Mouse (Mus musculus): Measurements from ENCODE around the gene Hdhd3. TPM values are rescaled to one million over a fixed set of nuclear protein-coding genes. Genes with fewer than 3 reads are reported as not detected.
A peak's percentile ranks its signal among the peaks of the same experiment; 100 is the strongest.

Hdhd3 gene
- polyA plus RNA-seq, 1 experiment from 2014 or later: 13.8 TPM

GRCm38 (mm10) chr4:62475131-62475530 lies 28.1 kb downstream of the Hdhd3 start:
- no peak for DNase-seq (ENCODE audit: low spot score)
- no peak overlapping the region for H3K4me2 ChIP-seq (ENCODE audit: low read length)
- H3K4me3 ChIP-seq (ENCODE audit: low read depth, low read length): no peak overlapping the region
- H3K27ac ChIP-seq (ENCODE audit: low read depth, low read length): no peak overlapping the region
- no peak for ATAC-seq
- peaks cover 13% of the 10 kb centered on the region; the same call in 1 of the 2 replicates for H3K27me3 ChIP-seq (replicated peaks; ENCODE audit: control insufficient read depth, insufficient read depth, low read length)
- H3K36me3 ChIP-seq (ENCODE audit: control insufficient read depth, insufficient read depth, low read length): no peaks in the 10 kb centered on the region
- 0 out of 2 replicates have a peak, but pooled peaks cover 2% of the 10 kb centered on the region for H3K4me1 ChIP-seq (ENCODE audit: control insufficient read depth, insufficient read depth, low read length)
- H3K9me3 ChIP-seq (replicated peaks; ENCODE audit: control insufficient read depth, low read length): no peaks in the 10 kb centered on the region
- H3K9ac ChIP-seq (ENCODE audit: low read length): no peak overlapping the region
- WGBS: 67% methylated on average over 2 of the region's 2 CpGs

- Histone ChIP-seq H3K36me3 (ENCODE audit: control insufficient read depth, insufficient read depth, low read length) (no peaks in the 10 kb centered on the region), H3K4me3 (ENCODE audit: low read depth, low read length) (no peak overlapping the region), H3K4me1 (ENCODE audit: control insufficient read depth, insufficient read depth, low read length) (0 out of 2 replicates have a peak, but pooled peaks cover 2% of the 10 kb centered on the region), H3K9me3 (replicated peaks; ENCODE audit: control insufficient read depth, low read length) (no peaks in the 10 kb centered on the region), H3K27ac (ENCODE audit: low read depth, low read length) (no peak overlapping the region), H3K9ac (ENCODE audit: low read length) (no peak overlapping the region), H3K4me2 (ENCODE audit: low read length) (no peak overlapping the region), H3K27me3 (replicated peaks; ENCODE audit: control insufficient read depth, insufficient read depth, low read length) (no peaks in the 10 kb centered on the region)
- DNase-seq (ENCODE audit: low spot score): no peak
- 98% methylated on average over 2 of the region's 2 CpGs for WGBS
- no peak for ATAC-seq
These were observed 31.2 kb downstream of the Hdhd3 start for GRCm38 (mm10) chr4:62472071-62472470.

DNA sequence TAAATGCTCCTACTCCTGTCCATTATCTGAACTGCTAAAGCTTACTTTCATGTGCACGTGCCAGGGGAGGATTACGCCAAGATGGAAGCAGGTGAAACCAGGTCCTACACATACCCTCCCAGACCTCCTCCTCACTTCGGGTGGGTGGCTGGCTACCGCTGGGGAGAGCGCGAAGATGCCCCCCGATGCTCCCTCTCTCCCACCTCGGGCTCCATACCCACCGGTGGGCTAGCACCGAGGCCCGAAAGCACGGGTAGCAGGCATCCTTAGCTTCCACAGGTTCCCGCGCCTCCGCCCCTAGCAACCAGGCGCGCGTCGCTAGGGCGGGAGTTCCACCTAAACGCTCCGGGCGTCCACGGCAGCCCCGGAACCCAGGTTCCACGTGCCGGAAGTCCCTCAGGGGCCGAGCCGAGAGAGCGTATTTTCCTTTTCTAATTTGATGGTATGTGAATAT lies 32.6 kb downstream of the Hdhd3 start, which contains the start of gene Wdr31:
TSS of gene Wdr31 (minus strand) at position 299 of the 454 bp plus-strand sequence.
- DNase-seq (ENCODE audit: low spot score): peak; percentile 84
- WGBS: under 1% methylated on average over 30 of the region's 30 CpGs
- no peak within 1 kb of the TSS for H3K27ac ChIP-seq (ENCODE audit: low read depth, low read length)

GRCm38 (mm10) chr4:62468158-62468557 lies 35.1 kb downstream of the Hdhd3 start:
- 98% methylated on average over 1 of the region's 1 CpGs for WGBS
- DNase-seq (ENCODE audit: low spot score): no peak
- Histone ChIP-seq H3K4me1 (ENCODE audit: control insufficient read depth, insufficient read depth, low read length) (0 out of 2 replicates have a peak, but pooled peaks cover 2% of the 10 kb centered on the region), H3K4me2 (ENCODE audit: low read length) (no peak overlapping the region), H3K9ac (ENCODE audit: low read length) (no peak overlapping the region), H3K27me3 (replicated peaks; ENCODE audit: control insufficient read depth, insufficient read depth, low read length) (no peaks in the 10 kb centered on the region), H3K4me3 (ENCODE audit: low read depth, low read length) (no peak overlapping the region), H3K9me3 (replicated peaks; ENCODE audit: control insufficient read depth, low read length) (no peaks in the 10 kb centered on the region), H3K36me3 (ENCODE audit: control insufficient read depth, insufficient read depth, low read length) (no peaks in the 10 kb centered on the region), H3K27ac (ENCODE audit: low read depth, low read length) (no peak overlapping the region)
- ATAC-seq: no peak

More for the DNA sequence above, 32.6 kb downstream of the Hdhd3 start, which contains the start of gene Wdr31:
- no peaks in the 10 kb centered on the region for H3K27me3 ChIP-seq (replicated peaks; ENCODE audit: control insufficient read depth, insufficient read depth, low read length)
- ATAC-seq: peak; percentile 97
- H3K36me3 ChIP-seq (ENCODE audit: control insufficient read depth, insufficient read depth, low read length): no peaks in the 10 kb centered on the region
- 0 out of 2 replicates have a peak, but pooled peaks cover 2% of the 10 kb centered on the region for H3K4me1 ChIP-seq (ENCODE audit: control insufficient read depth, insufficient read depth, low read length)
- H3K9ac ChIP-seq (ENCODE audit: low read length): peak within 1 kb of the TSS; percentile 68
- peak within 1 kb of the TSS; percentile 55 for H3K4me3 ChIP-seq (ENCODE audit: low read depth, low read length)
- H3K9me3 ChIP-seq (replicated peaks; ENCODE audit: control insufficient read depth, low read length): no peaks in the 10 kb centered on the region
- H3K4me2 ChIP-seq (ENCODE audit: low read length): peak within 1 kb of the TSS; percentile 64

- Histone ChIP-seq H3K4me2 (ENCODE audit: low read length) (no peak overlapping the region), H3K9me3 (replicated peaks; ENCODE audit: control insufficient read depth, low read length) (no peaks in the 10 kb centered on the region), H3K27me3 (replicated peaks; ENCODE audit: control insufficient read depth, insufficient read depth, low read length) (no peaks in the 10 kb centered on the region), H3K4me3 (ENCODE audit: low read depth, low read length) (no peak overlapping the region), H3K36me3 (ENCODE audit: control insufficient read depth, insufficient read depth, low read length) (0 out of 2 replicates have a peak, but pooled peaks cover 5% of the 10 kb centered on the region), H3K9ac (ENCODE audit: low read length) (no peak overlapping the region), H3K27ac (ENCODE audit: low read depth, low read length) (no peak overlapping the region), H3K4me1 (ENCODE audit: control insufficient read depth, insufficient read depth, low read length) (no peaks in the 10 kb centered on the region)
- DNase-seq (ENCODE audit: low spot score): no peak
- WGBS: 94% methylated on average over 2 of the region's 2 CpGs
- ATAC-seq: no peak
These were observed 40.1 kb downstream of the Hdhd3 start for GRCm38 (mm10) chr4:62463124-62463523.

- H3K9ac ChIP-seq (ENCODE audit: low read length): no peak overlapping the region
- DNase-seq (ENCODE audit: low spot score): no peak
- peaks cover 11% of the 10 kb centered on the region; the same call in 1 of the 2 replicates for H3K36me3 ChIP-seq (ENCODE audit: control insufficient read depth, insufficient read depth, low read length)
- 93% methylated on average over 8 of the region's 8 CpGs for WGBS
- no peaks in the 10 kb centered on the region for H3K4me1 ChIP-seq (ENCODE audit: control insufficient read depth, insufficient read depth, low read length)
- no peaks in the 10 kb centered on the region for H3K9me3 ChIP-seq (replicated peaks; ENCODE audit: control insufficient read depth, low read length)
- no peak overlapping the region for H3K27ac ChIP-seq (ENCODE audit: low read depth, low read length)
- no peak overlapping the region for H3K4me3 ChIP-seq (ENCODE audit: low read depth, low read length)
- no peak for ATAC-seq
- no peaks in the 10 kb centered on the region for H3K27me3 ChIP-seq (replicated peaks; ENCODE audit: control insufficient read depth, insufficient read depth, low read length)
- H3K4me2 ChIP-seq (ENCODE audit: low read length): no peak overlapping the region
These were observed 42.9 kb downstream of the Hdhd3 start for GRCm38 (mm10) chr4:62460348-62460747.

DNA sequence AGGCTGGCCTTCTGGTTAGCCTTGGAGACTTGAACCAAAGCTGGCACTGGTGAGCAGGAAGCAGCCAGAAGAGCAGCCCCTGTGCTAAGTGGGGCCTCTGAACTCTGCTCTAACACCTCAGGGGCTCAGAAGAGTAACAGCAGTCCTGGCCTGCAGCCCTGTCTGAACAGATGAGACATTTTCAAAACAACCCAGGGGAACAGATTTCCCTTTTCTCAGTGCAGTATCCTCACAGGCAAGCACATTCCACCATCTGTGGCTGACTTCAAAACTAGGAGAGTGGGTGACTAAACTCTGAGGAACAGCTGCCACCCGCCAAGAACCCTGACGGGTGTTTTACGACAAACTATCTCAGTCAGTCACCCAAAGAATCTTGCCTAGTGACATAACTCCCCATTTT lies 44.2 kb downstream of the Hdhd3 start:
- no peak overlapping the region for H3K4me3 ChIP-seq (ENCODE audit: low read depth, low read length)
- H3K4me2 ChIP-seq (ENCODE audit: low read length): no peak overlapping the region
- ATAC-seq (peak; percentile 71; the same call in 1 of the 2 replicates), DNase-seq (ENCODE audit: low spot score) (peak; percentile 74)
- no peaks in the 10 kb centered on the region for H3K27me3 ChIP-seq (replicated peaks; ENCODE audit: control insufficient read depth, insufficient read depth, low read length)
- no peak overlapping the region for H3K27ac ChIP-seq (ENCODE audit: low read depth, low read length)
- H3K9me3 ChIP-seq (replicated peaks; ENCODE audit: control insufficient read depth, low read length): no peaks in the 10 kb centered on the region
- 83% methylated on average over 3 of the region's 3 CpGs for WGBS
- H3K36me3 ChIP-seq (ENCODE audit: control insufficient read depth, insufficient read depth, low read length): peaks cover 11% of the 10 kb centered on the region; the same call in 1 of the 2 replicates
- no peak overlapping the region for H3K9ac ChIP-seq (ENCODE audit: low read length)
- H3K4me1 ChIP-seq (ENCODE audit: control insufficient read depth, insufficient read depth, low read length): no peaks in the 10 kb centered on the region

GRCm38 (mm10) chr4:62454995-62455394 lies 48.3 kb downstream of the Hdhd3 start:
- ATAC-seq: no peak
- DNase-seq (ENCODE audit: low spot score): peak; percentile 41
- H3K36me3 ChIP-seq (ENCODE audit: control insufficient read depth, insufficient read depth, low read length): peaks cover 6% of the 10 kb centered on the region; the same call in 1 of the 2 replicates
- H3K27me3 ChIP-seq (replicated peaks; ENCODE audit: control insufficient read depth, insufficient read depth, low read length): no peaks in the 10 kb centered on the region
- H3K4me3 ChIP-seq (ENCODE audit: low read depth, low read length): no peak overlapping the region
- H3K9me3 ChIP-seq (replicated peaks; ENCODE audit: control insufficient read depth, low read length): no peaks in the 10 kb centered on the region
- no peaks in the 10 kb centered on the region for H3K4me1 ChIP-seq (ENCODE audit: control insufficient read depth, insufficient read depth, low read length)
- WGBS: 70% methylated on average over 5 of the region's 5 CpGs
- no peak overlapping the region for H3K27ac ChIP-seq (ENCODE audit: low read depth, low read length)
- no peak overlapping the region for H3K9ac ChIP-seq (ENCODE audit: low read length)
- H3K4me2 ChIP-seq (ENCODE audit: low read length): no peak overlapping the region
